20 mouse cellular contexts compared by ENCODE assay signal in the genomic region with DNA sequence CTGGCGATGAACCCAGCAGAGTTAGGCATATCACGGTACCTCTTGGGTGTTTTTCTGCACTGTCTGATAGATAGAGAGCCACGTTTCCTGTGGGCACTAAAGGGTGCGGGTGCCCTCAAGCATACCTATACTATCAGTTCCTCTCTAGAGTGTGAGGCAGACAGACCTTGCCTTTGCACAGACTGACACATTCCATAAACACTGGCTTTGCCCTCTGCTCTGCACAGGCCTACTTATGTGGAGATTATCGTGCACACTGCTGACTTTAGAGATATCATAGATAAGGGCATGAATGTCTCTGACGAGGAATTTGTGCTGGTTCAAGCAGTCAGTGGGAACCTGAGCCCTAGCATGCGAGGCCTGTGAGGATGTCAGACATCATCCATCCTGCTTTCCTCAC.
DNase-seq lines count a peak whose midpoint lies in the region; ATAC-seq and TF ChIP-seq lines count a peak whose summit lies in the region.
"Had no signal": no experiment of that assay in that cellular context is flagged by ENCODE, and none has a peak within 500 bp of the region (broad histone marks: within the 10 kb centered on the region; RNA-seq: fewer than 3 reads in every experiment).

No protein-coding gene starts in this region.

- H3K9ac ChIP-seq in heart, embryonic 12.5 days = no peak overlapping the region
- H3K9ac ChIP-seq in heart, embryonic 16.5 days (ENCODE audit: low read length) = no peak overlapping the region
- no peak overlapping the region for H3K9ac ChIP-seq in stomach, embryonic 15.5 days
- H3K9ac ChIP-seq in stomach, postnatal 0 days (ENCODE audit: low read length) = no peak overlapping the region
- H3K9ac ChIP-seq: embryonic facial prominence, embryonic 15.5 days; forebrain, embryonic 15.5 days; hindbrain, embryonic 14.5 days had no signal

- H3K4me1 ChIP-seq in heart, embryonic 12.5 days (replicated peaks) = peaks cover 51% of the 10 kb centered on the region
- H3K4me1 ChIP-seq in heart, embryonic 16.5 days (ENCODE audit: control insufficient read depth, insufficient read depth, low read length) = peaks cover 30% of the 10 kb centered on the region
- 0 out of 2 replicates have a peak, but pooled peaks cover 3% of the 10 kb centered on the region for H3K4me1 ChIP-seq in stomach, embryonic 15.5 days
- no peaks in the 10 kb centered on the region for H3K4me1 ChIP-seq in stomach, postnatal 0 days (replicated peaks; ENCODE audit: control insufficient read depth, insufficient read depth)

- intact Hi-C loops in heart, postnatal 14 days (cut with DNase I) = loop anchor here (2.0 to 5.0 kb wide), 3 partner anchors 537 to 879 kb away; a partner anchor contains a TSS

- H3K9me3 ChIP-seq in heart, embryonic 12.5 days (replicated peaks) = no peaks in the 10 kb centered on the region
- H3K9me3 ChIP-seq in heart, embryonic 16.5 days (replicated peaks; ENCODE audit: control insufficient read depth, low read length) = no peaks in the 10 kb centered on the region
- no peaks in the 10 kb centered on the region for H3K9me3 ChIP-seq in stomach, embryonic 15.5 days
- no peaks in the 10 kb centered on the region for H3K9me3 ChIP-seq in stomach, postnatal 0 days (ENCODE audit: control insufficient read depth, low read length)
- H3K9me3 ChIP-seq: embryonic facial prominence, embryonic 15.5 days; forebrain, embryonic 10.5 days; forebrain, embryonic 15.5 days; hindbrain, embryonic 10.5 days had no signal

- no peak for TF ChIP-seq EP300 in stomach, postnatal 0 days (optimal IDR thresholded peaks at IDR 0.05)

- ATAC-seq in heart, embryonic 12.5 days (ENCODE audit: insufficient number of reproducible peaks, low FRiP score) = 0 out of 2 replicates have a peak, but pooled peaks have one; percentile 38
- no peak for ATAC-seq in heart, embryonic 16.5 days (replicated peaks; ENCODE audit: extremely low read depth, insufficient read depth, low FRiP score)
- peak; percentile 37; the same call in 1 of the 2 replicates for ATAC-seq in stomach, embryonic 15.5 days (ENCODE audit: insufficient read depth, low FRiP score, low read depth)
- ATAC-seq in stomach, postnatal 0 days (ENCODE audit: low FRiP score, low TSS enrichment) = peak; percentile 53; the same call in 1 of the 2 replicates
- ATAC-seq: forebrain, embryonic 15.5 days had no signal

- WGBS in heart, embryonic 12.5 days = 14% methylated on average over 7 of the region's 7 CpGs
- WGBS in heart, embryonic 16.5 days = 26% methylated on average over 7 of the region's 7 CpGs
- WGBS in stomach, embryonic 15.5 days = 55% methylated on average over 7 of the region's 7 CpGs
- 60% methylated on average over 7 of the region's 7 CpGs for WGBS in stomach, postnatal 0 days

- no peaks in the 10 kb centered on the region for H3K27me3 ChIP-seq in heart, embryonic 12.5 days (replicated peaks)
- H3K27me3 ChIP-seq in heart, embryonic 16.5 days (ENCODE audit: control insufficient read depth, insufficient read depth, low read length) = no peaks in the 10 kb centered on the region
- H3K27me3 ChIP-seq in stomach, embryonic 15.5 days (replicated peaks) = no peaks in the 10 kb centered on the region
- no peaks in the 10 kb centered on the region for H3K27me3 ChIP-seq in stomach, postnatal 0 days (ENCODE audit: control insufficient read depth, insufficient read depth, low read length)
- H3K27me3 ChIP-seq: embryonic facial prominence, embryonic 15.5 days; forebrain, embryonic 15.5 days had no signal

- H3K36me3 ChIP-seq in heart, embryonic 12.5 days = no peaks in the 10 kb centered on the region
- H3K36me3 ChIP-seq in heart, embryonic 16.5 days (ENCODE audit: control insufficient read depth, insufficient read depth) = no peaks in the 10 kb centered on the region
- H3K36me3 ChIP-seq in stomach, embryonic 15.5 days = no peaks in the 10 kb centered on the region
- H3K36me3 ChIP-seq in stomach, postnatal 0 days (ENCODE audit: control insufficient read depth, insufficient read depth, low read length) = no peaks in the 10 kb centered on the region
- H3K36me3 ChIP-seq: embryonic facial prominence, embryonic 15.5 days; forebrain, embryonic 10.5 days; forebrain, embryonic 15.5 days; hindbrain, embryonic 10.5 days had no signal

- DNase-seq in heart, postnatal 4 days = no peak
- no peak for DNase-seq in heart, postnatal 14 days
- DNase-seq in stomach, postnatal 0 days (ENCODE audit: low spot score) = no peak
- DNase-seq in frontal cortex, postnatal 36 days (ENCODE audit: low spot score in 2 of 2) = no peak
- DNase-seq: adrenal gland, adult 2 months; adrenal gland, postnatal 25 days; embryo, embryonic 11 days; gastrocnemius, postnatal 10 days; kidney, adult 11 months; kidney, adult 9 months had no signal

- H3K4me2 ChIP-seq in heart, embryonic 12.5 days = 0 out of 2 replicates have a peak overlapping the region, but pooled peaks have one; percentile 8
- H3K4me2 ChIP-seq in heart, embryonic 16.5 days (ENCODE audit: low read depth, low read length) = no peak overlapping the region
- H3K4me2 ChIP-seq in stomach, embryonic 15.5 days = no peak overlapping the region
- H3K4me2 ChIP-seq in stomach, postnatal 0 days (replicated peaks; ENCODE audit: low read depth) = no peak overlapping the region
- H3K4me2 ChIP-seq: embryonic facial prominence, embryonic 15.5 days; forebrain, embryonic 15.5 days; hindbrain, embryonic 14.5 days had no signal

- TF ChIP-seq CTCF in stomach, postnatal 0 days (IDR thresholded peaks at IDR 0.05; ENCODE audit: low read depth) = no peak

- H3K27ac ChIP-seq in heart, embryonic 12.5 days (ENCODE audit: poor library complexity, severe bottlenecking) = peak overlapping the region; percentile 80
- peak overlapping the region; percentile 49 for H3K27ac ChIP-seq in heart, embryonic 16.5 days (ENCODE audit: low read length)
- no peak overlapping the region for H3K27ac ChIP-seq in stomach, embryonic 15.5 days
- no peak overlapping the region for H3K27ac ChIP-seq in stomach, postnatal 0 days (replicated peaks)
- H3K27ac ChIP-seq: embryonic facial prominence, embryonic 15.5 days; forebrain, embryonic 10.5 days; forebrain, embryonic 15.5 days; hindbrain, embryonic 10.5 days; hindbrain, embryonic 14.5 days; kidney, postnatal 0 days had no signal

- no peak overlapping the region for H3K4me3 ChIP-seq in heart, embryonic 12.5 days
- H3K4me3 ChIP-seq in heart, embryonic 16.5 days (ENCODE audit: low read length) = no peak overlapping the region
- no peak overlapping the region for H3K4me3 ChIP-seq in stomach, embryonic 15.5 days (replicated peaks)
- H3K4me3 ChIP-seq in stomach, postnatal 0 days (ENCODE audit: low read depth, low read length) = no peak overlapping the region
- H3K4me3 ChIP-seq: embryonic facial prominence, embryonic 15.5 days; erythroblast, embryonic 14.5 days; forebrain, embryonic 10.5 days; forebrain, embryonic 15.5 days; hindbrain, embryonic 10.5 days had no signal

Comparison
In these comparisons a context has a peak if more than half of its experiments do, and no peak if none do; other contexts are left out.
1. H3K27ac ChIP-seq: peak in heart, embryonic 12.5 days (single experiment) and heart, embryonic 16.5 days (single experiment); none in stomach, embryonic 15.5 days (single experiment) and stomach, postnatal 0 days (single experiment).